Mouse (Mus musculus) v-Abl transformed pro-B cells (cell line): Measurements from ENCODE around the gene Nprl3.

Experiments used
- in situ Hi-C, 2 experiments: fragments of 400-800 bp; cut with MboI; formaldehyde crosslinking; loops; one replicate each; pipeline ENCODE4 v1.15.1; 2025; ENCODE audit not compliant: unreplicated experiment in 2 of 2

Gene Nprl3

DNA sequence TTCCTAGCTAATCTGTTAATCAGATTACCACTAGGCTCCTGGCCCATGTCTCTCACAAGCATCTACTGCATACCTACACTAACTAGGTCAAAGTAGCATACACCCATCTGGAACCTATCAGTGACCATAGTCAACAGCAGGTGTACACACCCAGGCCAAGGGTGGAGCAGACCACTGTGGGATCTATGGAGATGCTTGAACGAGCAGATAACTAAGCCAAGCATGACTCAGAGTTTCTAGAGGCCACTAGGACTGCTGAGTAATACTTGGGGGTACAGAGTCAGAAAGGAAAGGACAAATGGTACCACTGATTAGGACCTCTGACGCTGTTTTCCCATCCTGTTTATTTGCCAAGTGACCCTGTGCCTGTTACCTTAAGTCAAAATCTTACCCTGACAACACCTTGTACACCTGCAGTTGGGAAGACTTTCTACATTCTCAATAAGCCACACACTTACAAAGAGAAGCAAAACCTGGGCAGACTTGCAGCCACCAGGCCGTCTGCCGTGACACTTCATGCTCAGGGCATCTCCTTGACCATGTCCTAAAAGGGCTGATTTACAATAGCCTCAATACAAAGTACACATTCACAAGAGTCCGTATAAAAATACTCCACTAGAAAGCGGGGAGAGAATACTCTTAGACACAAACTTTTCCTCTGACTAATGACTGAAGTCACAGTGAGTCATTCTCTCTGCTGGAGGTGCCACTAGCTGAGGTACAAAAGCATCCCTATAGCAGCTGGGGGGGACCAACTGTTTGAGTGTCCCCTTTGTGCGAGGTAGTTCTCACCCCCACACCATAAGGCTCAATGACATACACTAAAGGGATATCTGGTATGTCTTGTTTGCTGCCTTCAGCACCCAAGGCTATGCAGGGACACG, 16.4 kb downstream of the Nprl3 start:
- in situ Hi-C loops = loop anchor here in 1 of 2 experiments (5.0 kb wide), 1 partner anchor 39 kb away; no protein-coding TSS in a partner anchor

DNA sequence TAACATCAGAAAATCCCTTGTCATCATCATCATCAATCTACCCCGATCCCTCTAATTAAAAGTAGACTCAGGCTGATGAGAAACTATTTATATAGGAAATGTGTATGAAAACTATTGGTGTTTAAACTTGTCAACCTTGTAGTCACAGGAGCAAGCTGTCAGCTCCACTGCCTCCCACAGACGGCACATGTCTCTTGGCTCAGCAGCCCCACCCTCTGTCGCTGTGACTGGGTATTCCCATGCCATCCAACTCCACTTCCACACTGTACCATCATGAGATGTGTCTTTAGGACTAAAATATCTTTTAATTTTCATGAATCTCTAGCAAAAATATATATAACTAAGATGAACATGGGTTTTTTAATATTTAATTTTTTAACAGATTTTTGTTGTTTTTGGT, 19.2 kb downstream of the Nprl3 start:
- in situ Hi-C loops = no loop called here

DNA sequence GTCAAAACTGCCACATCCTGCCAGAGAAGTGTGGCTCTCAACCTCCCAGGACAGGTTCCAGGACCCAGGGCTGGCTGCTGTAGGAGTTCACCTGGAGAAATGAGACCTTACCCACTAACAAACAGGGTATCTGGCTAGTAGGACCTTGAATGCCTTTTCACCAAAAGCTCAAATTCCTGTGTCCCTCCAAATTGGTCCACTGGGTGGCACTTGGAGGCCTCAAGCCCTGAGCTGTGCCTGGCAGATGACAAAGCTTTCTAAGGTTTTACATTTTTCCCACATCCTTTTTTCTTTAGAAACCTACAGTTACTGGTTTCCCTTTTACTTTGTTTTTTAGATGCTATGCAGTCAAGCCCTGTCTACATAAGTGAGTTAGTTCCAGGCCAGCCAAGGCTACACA, 20.4 kb downstream of the Nprl3 start:
- in situ Hi-C loops = no loop called here

DNA sequence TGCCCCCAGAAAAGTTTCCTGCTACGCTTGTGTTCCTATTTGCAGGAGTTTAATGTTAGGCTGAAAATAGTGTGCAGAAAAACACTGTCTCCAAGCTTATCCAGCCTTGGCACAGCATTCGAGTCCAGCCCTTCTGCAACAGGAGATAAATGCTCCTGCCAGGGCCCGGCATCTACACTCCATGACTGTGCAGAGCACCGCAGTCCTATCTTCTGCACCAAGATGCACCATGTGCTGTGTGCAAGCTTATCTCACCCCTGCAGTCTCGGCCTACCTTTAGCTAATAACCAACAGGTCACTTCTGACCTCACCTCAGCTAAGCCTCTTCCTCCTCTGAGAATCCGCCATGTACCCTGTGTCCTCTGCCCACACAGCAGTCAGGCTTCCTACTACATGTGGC, 21.9 kb downstream of the Nprl3 start:
- in situ Hi-C loops = no loop called here

DNA sequence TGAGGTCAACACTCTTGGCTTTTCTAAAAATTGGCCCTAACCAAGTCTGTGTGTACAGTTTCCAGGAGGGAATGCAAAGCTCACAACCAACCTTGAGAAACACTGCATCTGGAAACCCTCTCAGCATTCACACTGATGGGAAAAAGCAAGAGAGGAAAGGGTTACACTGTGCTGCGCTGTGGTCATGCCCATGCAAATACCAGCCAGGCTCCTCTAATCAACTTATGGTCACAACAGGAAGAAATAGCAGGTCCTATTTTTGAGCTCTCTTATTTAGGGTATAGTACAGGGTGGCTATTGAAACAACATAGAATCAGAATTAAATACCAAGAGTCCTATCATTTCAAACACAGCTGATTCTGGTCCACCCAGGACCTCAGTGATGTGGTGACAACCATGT, 22.9 kb downstream of the Nprl3 start:
- in situ Hi-C loops = no loop called here

DNA sequence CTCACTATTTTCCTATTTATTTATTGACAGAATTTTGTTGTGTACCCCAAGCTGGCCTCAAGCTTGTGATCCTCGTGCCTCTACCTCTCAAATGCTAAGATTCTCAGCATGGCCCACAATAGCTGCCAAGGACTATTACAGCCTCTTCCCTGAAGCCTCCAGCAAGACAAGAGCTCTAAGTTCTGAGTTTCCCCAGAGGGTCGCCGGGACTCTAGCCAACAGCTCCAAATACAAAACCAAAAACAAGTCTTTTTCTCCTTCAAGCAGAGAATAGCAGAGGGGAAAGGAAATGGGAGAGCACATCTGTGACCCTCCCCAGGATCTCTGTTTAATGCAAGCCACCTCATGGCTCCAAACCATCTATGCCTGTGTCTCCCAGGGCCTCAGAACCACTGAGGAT, 23.4 kb downstream of the Nprl3 start:
- in situ Hi-C loops = no loop called here

DNA sequence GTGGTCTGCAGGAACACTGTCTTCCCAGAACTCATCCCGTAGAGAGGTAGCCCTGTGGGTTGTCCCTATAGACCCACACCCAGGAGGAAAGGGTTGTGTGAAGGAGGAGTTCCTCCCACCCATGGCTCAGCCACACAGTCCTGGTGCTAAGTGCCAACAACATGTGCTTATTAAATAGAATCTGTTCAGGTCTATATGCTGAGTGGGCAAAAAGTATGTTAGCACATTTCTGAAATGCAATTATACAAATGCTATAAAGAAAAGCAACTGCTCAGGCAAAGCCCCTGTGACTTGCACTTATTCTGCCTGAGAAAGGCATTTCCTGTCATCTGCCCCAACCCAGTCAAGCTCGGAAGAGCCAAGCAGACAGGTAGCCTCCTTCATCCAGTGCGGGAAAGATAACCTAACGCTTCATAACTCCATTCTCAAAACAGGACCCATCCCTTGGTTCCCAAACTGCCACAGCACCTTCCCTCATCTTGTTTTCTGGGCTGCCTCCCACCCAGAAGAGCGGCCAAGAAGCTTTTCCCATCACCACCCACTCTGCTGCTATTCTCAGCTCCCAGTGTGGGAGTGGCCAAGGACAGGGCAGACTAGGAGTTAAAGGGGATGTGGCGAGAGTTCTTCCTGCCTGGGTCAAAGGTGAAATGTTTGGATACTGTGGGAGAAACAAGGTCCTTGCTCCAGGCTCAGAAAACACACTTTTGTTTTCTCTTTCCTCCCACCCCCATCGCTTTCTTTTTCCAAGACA, 24.1 kb downstream of the Nprl3 start:
- in situ Hi-C loops = no loop called here

DNA sequence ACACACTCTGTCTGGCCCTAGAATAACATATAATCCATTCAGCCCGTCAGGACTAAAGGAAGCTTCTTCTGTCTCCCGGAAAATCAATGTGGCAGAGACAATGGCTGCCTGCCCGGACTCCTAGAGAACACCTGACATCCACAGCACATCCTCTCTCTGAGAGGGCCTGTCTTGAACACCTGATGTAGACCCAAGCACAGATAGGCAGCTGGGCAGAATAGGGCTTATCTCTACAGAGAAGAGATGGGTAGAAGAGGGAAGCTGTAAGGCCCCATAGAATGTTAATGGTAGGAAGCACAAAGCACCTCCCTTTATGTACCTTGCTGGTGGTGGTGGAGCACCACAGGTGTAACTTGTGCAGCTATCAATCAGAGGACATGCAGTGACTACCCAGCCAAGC, 25.3 kb downstream of the Nprl3 start:
- in situ Hi-C loops = no loop called here

DNA sequence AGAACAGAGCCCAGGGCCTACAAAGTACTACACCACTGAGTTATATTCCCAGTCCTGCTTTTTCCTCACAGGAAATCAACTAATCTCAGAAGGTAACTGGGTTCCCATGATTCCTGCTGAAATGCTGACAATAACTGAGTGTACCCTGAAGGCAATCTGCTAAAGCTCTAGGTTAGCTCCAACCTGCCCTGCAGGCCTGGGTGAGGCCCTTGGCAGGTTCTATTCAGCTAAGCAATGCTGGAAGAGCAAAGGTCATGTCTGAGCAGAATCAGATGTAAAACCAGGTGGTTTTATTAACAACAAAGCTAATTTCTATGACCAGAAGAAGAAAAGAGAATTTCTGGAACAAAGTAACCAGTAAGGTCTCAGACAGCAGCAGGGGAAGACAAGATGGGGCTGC, 26.1 kb downstream of the Nprl3 start:
- in situ Hi-C loops = no loop called here

DNA sequence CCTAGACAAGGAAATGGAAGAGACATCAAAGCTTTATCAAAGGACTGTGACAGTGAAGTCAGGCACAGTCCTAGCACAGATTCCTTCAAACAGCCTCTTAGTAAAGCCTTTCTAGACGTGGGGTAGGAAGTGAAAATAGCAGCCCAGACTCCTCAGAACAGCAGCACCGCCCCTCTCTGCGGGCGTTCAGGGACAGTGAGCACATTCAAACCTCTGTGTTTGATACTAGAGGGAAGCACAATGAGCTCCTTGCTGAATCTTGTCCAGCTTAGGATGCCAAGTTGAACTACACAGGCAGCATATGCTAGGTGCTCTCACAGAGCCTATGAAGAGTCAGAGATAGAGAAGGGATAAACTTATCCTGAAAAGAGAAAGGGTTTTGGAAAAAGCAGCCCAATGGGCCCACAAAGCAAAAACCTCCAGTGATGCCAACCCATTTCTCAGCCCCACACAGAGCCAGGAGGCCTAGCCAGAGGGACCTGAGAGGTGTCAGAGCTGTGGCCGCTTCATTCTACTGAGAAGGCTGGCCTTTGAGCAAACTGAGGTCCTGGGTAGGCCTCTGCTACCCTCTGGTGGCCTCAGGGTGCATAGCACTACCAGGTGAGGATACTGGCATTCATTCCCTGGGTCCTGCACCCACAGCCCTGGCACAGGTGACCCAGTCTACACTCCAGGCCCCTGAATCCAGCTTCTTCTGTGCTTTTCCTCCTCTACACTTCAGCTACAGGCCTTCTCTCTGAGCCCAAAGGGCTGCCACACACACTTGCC, 29.2 kb downstream of the Nprl3 start:
- in situ Hi-C loops = loop anchor here in 1 of 2 experiments (10.0 kb wide), 1 partner anchor 53 kb away; no protein-coding TSS in a partner anchor

DNA sequence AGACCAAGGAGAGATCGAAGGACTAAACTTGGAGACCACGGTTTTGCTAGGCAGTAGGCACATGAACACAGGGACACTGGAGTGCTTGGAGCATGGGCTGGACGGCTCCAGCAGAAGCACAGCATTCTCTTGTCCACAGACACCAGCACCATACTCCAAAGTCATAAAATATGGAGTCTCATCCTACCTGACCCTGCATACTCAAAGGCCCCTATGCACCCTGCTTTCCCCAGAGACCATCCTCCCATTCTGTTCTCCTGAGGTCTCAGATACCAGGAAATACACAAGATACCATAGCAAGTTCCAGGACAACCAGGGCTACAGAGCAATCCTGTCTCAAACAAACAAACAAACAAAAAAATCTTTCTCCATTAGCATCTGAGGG, 30.1 kb downstream of the Nprl3 start:
- in situ Hi-C loops = loop anchor here in 1 of 2 experiments (10.0 kb wide), 1 partner anchor 53 kb away; no protein-coding TSS in a partner anchor

DNA sequence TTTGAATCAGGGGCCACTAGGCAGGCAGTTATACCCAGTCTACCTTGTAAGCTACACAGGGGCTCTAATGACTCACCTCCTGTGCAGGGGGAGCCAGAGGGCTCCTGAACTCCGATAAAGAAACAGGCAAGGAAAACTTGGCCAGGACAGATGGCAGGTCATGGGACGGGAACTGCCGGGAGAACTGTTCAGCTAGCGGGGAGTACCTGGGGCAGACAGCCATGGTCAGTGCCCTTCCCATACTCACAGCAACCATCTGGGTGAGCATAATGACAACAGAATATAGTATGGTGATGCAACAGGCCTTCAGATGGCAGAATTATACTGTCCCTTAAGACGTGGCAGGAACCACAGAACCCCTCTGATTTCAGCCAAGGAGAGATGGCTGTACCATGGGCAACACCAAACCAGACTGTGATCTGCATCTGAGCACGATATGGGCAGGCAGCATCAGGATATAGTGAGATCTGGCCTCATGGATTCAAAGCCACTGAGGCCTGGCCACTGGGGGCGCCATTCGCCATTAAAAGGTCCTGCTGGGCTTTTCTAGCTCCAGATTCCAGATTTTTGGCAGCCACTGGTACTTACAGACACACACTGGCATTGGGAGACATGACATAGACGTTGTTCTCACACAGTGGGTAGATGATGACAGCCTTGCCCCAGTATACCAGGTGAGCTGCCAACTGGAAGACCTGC, 30.6 kb downstream of the Nprl3 start:
- in situ Hi-C loops = loop anchor here in 1 of 2 experiments (10.0 kb wide), 1 partner anchor 52 kb away; no protein-coding TSS in a partner anchor

DNA sequence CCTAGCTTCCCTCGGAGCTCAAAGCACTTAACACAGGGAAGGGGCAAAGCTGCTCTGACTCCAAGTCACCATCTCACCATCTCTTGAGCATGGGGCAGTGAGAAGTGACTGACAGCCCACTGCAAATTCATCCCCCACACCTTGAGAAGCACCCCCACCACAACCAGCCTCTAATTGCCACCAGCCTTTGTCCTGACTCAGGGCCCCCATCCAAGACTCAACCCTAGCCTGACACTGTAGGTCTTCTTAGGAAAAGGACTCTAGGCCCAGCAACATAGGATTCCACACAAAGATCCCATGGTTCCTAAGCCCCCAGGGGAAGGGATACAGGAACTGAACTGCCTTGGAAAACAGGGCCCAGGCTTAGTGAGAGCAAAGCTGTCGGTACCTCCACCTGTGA, 31.4 kb downstream of the Nprl3 start:
- in situ Hi-C loops = loop anchor here in 1 of 2 experiments (10.0 kb wide), 1 partner anchor 51 kb away; no protein-coding TSS in a partner anchor

DNA sequence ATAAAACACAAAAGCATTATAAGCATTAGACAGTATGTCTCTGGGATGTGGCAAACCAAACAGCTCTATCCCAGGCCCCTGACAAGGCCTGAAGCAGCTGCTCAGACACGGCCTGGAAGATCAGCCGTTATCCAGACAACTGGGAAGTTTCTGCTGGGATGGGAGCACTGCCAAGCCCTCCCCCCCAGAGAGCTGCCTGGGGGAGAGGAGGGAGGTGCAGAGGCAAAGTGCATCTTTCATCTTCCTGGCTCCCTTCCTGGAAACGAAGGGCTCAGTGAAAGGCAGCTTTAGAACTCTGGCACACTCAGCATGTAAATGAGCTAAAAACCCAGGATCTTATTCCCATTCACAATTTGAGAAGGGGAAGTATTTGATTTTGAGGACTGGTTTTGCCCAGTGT, 31.9 kb downstream of the Nprl3 start:
- in situ Hi-C loops = loop anchor here in 1 of 2 experiments (10.0 kb wide), 1 partner anchor 51 kb away; no protein-coding TSS in a partner anchor

DNA sequence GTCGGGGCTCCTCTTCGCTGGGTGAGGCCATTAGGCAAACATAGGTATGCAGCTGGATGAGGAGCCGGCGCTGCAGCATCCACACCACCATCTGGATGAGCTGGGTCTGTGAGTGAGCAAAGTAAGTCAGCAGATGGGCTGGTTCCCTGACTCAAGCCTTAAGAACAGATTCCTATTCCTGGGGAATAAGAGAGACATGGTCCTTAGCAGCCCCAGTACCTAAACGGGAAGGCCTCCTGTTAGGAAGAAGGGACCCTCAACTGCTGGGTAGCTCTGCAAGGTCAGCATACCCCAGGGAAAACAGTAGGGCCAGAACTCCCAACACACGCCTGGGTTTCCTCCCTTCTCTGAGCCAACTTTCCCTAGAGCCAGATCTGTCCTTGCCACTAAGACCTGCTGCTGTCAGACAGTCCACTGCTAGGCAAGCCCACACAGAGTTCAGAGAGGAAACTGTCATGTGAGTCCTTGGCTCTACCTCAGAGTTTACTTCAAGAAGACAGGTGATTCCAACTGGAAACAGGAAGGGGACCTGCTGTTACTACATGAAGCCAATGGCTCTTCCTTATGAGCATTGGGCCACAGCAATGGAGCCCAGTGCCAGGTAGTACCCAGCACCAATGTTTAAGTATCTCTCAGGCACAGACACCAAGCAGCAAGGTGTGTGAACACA, 32.6 kb downstream of the Nprl3 start:
- in situ Hi-C loops = loop anchor here in 1 of 2 experiments (10.0 kb wide), 1 partner anchor 50 kb away; no protein-coding TSS in a partner anchor

DNA sequence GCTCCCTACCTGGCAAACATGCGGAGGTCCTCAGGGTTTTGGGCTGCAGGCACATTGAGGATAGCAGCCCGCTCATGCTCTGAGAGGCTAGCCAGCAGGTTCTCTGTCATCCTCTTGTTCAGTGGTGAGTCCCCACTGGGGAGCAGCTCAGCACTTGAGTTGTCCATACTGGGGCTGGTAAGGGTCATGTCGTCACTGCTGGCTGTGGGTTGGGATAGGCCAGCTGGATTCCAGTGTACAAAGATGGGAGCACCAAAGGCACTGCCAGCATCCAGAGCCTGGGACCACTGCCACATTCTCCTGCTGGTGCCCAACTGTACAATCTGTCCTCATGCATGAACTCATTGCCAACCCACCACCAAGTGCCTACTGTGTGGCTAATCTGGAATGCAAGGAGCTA, 33.6 kb downstream of the Nprl3 start:
- in situ Hi-C loops = loop anchor here in 1 of 2 experiments (10.0 kb wide), 1 partner anchor 49 kb away; no protein-coding TSS in a partner anchor

DNA sequence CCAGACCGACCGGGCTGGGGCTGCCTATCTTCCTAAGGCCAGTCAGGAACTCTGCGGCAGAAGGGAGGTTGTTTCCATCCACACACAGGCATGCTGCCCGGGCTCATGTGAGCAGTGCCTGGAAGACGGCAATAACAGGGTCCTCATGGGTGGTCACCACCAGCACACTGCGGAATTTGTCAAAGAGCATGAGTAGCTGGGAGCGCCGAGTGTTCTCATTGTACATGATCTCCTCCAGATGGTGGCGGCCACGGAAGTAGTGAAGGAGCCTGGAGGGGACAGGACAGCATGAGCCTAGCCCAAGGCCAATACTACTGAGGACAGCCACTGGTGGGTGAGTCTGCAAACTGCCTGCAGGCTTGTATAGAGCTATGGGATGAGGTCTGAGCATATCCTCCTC, 34.7 kb downstream of the Nprl3 start:
- in situ Hi-C loops = loop anchor here in 1 of 2 experiments (10.0 kb wide), 1 partner anchor 48 kb away; no protein-coding TSS in a partner anchor

DNA sequence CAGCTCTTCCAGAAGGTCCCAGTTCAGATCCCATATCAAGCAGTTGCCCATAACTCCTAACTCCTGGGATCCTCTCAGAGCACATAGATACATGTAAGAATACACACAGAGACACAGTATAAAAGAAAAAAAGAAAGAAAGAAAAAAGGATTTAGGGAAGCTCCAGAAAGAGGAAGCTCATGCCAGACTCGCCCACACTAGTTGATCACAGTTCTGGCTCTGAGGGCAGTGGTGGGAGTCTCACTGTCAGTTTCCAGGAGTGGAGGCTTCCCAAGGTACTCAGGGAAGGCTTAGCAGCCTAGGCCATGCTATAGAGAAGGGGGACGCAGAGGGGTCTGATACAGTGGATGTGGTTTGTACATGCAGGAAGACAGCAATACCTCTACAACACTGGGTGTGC, 36.4 kb downstream of the Nprl3 start:
- in situ Hi-C loops = loop anchor here in 1 of 2 experiments (10.0 kb wide), 1 partner anchor 46 kb away; no protein-coding TSS in a partner anchor

DNA sequence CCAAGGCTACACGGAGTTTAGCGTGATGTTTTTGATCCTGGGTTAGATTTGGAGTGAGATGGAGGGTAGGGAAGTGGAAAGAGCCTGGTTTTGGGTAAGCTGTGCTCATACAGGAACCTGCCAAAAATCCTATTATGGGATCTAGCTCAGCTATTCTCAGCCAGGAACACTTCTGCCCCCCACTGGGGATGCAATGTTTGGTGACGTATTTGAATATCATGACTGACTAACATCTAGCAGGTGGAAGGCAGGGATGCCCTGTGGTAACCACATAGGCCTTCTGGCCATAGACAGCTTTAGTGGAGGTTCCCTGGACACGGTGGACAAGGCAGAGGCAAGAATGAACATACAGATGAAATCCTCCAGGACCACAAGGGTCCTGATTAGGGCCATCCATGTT, 37.3 kb downstream of the Nprl3 start:
- in situ Hi-C loops = loop anchor here in 1 of 2 experiments (10.0 kb wide), 1 partner anchor 45 kb away; no protein-coding TSS in a partner anchor
